Mouse (Mus musculus) olfactory bulb, adult 2 months (tissue): ENCODE data around the gene Comp.

Source experiments
- CTCF ChIP-seq: fragments of 200-500 bp; IDR thresholded peaks from 2 replicates; pipeline ENCODE4 v1.5.1; 2012; ENCODE audit warnings: low read depth, mild to moderate bottlenecking, low read length, moderate library complexity; ENCODE audit not compliant: insufficient read depth
- POLR2A ChIP-seq: fragments of 200-500 bp; IDR thresholded peaks from 2 replicates; pipeline ENCODE4 v1.6.1; 2012; ENCODE audit warnings: mild to moderate bottlenecking, low read depth, low read length, moderate library complexity; ENCODE audit not compliant: insufficient read depth

DNA sequence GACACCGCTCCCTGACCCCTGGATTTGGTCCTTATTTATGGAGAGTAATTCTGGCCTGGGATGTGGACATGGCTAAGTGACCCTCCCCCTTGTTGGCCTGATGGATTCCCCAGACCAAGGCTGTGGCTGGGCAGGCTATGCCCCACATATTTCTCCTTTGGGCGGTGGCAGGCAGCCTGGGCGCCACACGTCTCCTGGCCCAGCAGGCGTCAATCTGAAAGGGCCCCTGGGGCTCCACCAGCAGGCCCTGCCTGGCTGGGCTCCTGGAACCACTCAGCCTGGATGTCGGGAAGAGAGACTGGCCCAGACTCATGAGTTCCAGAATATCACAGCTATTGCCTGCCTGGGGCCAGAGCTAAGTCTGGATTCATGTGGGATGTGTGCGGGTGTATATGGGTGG, 2.9 kb upstream of the Comp start:
- TF ChIP-seq CTCF (no peak), POLR2A (no peak)
